Mouse (Mus musculus): ENCODE data around the gene Btbd35f10. TPM values are rescaled to one million over a fixed set of nuclear protein-coding genes. Genes with fewer than 3 reads are reported as not detected.
"Not testable (repeated sequence)": the region's sequence is repeated elsewhere in the genome, so short reads cannot be mapped to it uniquely, and the experiment has no call there.

The Btbd35f10 gene
- not detected in 2 replicates for polyA plus RNA-seq (2015; fragmentation: Nextera tagmentation; extraction: Ambion mirVana)

GRCm38 (mm10) chrX:3752785-3753184 lies at the start of gene Btbd35f10:
Gene Btbd35f10 (minus strand): TSS chrX:3752885.
- H3K4me1 ChIP-seq; H3K4me2 ChIP-seq; H3K9ac ChIP-seq; H3K4me3 ChIP-seq; H3K27ac ChIP-seq; H3K27me3 ChIP-seq; H3K9me3 ChIP-seq; H3K36me3 ChIP-seq; ATAC-seq (ENCODE audit: borderline replicate concordance, extremely low read depth, low FRiP score, low TSS enrichment): not testable (repeated sequence)
- WGBS = no CpG with 5 or more reads among the region's 3 CpGs

Other genes starting within 250 kb of the Btbd35f10 start
- not detected in 2 replicates for gene Btbd35f18, start 52.7 kb downstream of the Btbd35f10 start, polyA plus RNA-seq (2015; fragmentation: Nextera tagmentation; extraction: Ambion mirVana)
- not detected in 2 replicates for gene Btbd35f16, start 204.1 kb upstream of the Btbd35f10 start, polyA plus RNA-seq (2015; fragmentation: Nextera tagmentation; extraction: Ambion mirVana)

Data from lung, embryonic 15.5 days (tissue).